Mouse (Mus musculus) adipose tissue, adult 10 weeks (tissue): ENCODE results near the gene Hist1h2bg. TPM values are rescaled to one million over a fixed set of nuclear protein-coding genes. Genes with fewer than 3 reads are reported as not detected.

Experiments used
- polyA plus RNA-seq: library from polyadenylated mRNA; stranded (reverse); fragments of 350-450 nt; fragmentation: Illumina TruSeq; extraction: RNeasy Lipid Tissue Mini Kit (QIAGEN cat#74804); gene quantifications from one replicate; pipeline ENCODE4 v1.2.3, GENCODE M21; 2014; ENCODE audit warnings: low read depth, low replicate concordance

Gene Hist1h2bg
- polyA plus RNA-seq, 1 experiment from 2014 or later, result 3.0 TPM

Other genes with a start within 250 kb of the Hist1h2bg start
- 13.4 TPM for gene Zfp322a, start 202.2 kb upstream of the Hist1h2bg start, polyA plus RNA-seq
- gene Abt1, start 147.5 kb upstream of the Hist1h2bg start, polyA plus RNA-seq, result 5.0 TPM
- 0.19 TPM for gene Btn1a1, start 105.5 kb upstream of the Hist1h2bg start, polyA plus RNA-seq
- not detected for gene Btn2a2, start 82.5 kb upstream of the Hist1h2bg start, polyA plus RNA-seq
- 24.5 TPM for gene Hist1h4h, start 40.3 kb upstream of the Hist1h2bg start, polyA plus RNA-seq
- not detected for gene Hist1h2af, start 37.5 kb upstream of the Hist1h2bg start, polyA plus RNA-seq
- not detected for gene Hist1h3g, start 36.0 kb upstream of the Hist1h2bg start, polyA plus RNA-seq
- 0.24 TPM for gene Hist1h2bh, start 28.0 kb upstream of the Hist1h2bg start, polyA plus RNA-seq
- gene Hist1h3f, start 27.3 kb upstream of the Hist1h2bg start, polyA plus RNA-seq, result not detected
- gene Hist1h4f, start 19.7 kb upstream of the Hist1h2bg start, polyA plus RNA-seq, result not detected
- 0.16 TPM for gene Hist1h1d, start 18.1 kb upstream of the Hist1h2bg start, polyA plus RNA-seq
- 0.67 TPM for gene Hist1h3e, start 9.0 kb upstream of the Hist1h2bg start, polyA plus RNA-seq
- gene Hist1h2ae, start 176 bp upstream of the Hist1h2bg start, polyA plus RNA-seq, result not detected
- gene Hist1h2bf, start 2.8 kb downstream of the Hist1h2bg start, polyA plus RNA-seq, result not detected
- gene Hist1h2ad, start 3.0 kb downstream of the Hist1h2bg start, polyA plus RNA-seq, result not detected
- 0.92 TPM for gene Hist1h3d, start 4.4 kb downstream of the Hist1h2bg start, polyA plus RNA-seq
- gene Hist1h4d, start 10.2 kb downstream of the Hist1h2bg start, polyA plus RNA-seq, result 0.56 TPM
- gene Hist1h2be, start 49.7 kb downstream of the Hist1h2bg start, polyA plus RNA-seq, result 7.3 TPM
- gene Hist1h1e, start 51.2 kb downstream of the Hist1h2bg start, polyA plus RNA-seq, result 3.9 TPM
- 0.42 TPM for gene Hist1h2ac, start 112.6 kb downstream of the Hist1h2bg start, polyA plus RNA-seq
- gene Hist1h2bc, start 112.8 kb downstream of the Hist1h2bg start, polyA plus RNA-seq, result 128 TPM
- not detected for gene Hist1h1t, start 124.4 kb downstream of the Hist1h2bg start, polyA plus RNA-seq
- gene Hist1h4c, start 127.1 kb downstream of the Hist1h2bg start, polyA plus RNA-seq, result 0.73 TPM
- 35.7 TPM for gene Hfe, start 139.5 kb downstream of the Hist1h2bg start, polyA plus RNA-seq
- gene Hist1h1c, start 167.4 kb downstream of the Hist1h2bg start, polyA plus RNA-seq, result 73.4 TPM
- not detected for gene Hist1h3c, start 174.2 kb downstream of the Hist1h2bg start, polyA plus RNA-seq
- gene Hist1h2bb, start 175.3 kb downstream of the Hist1h2bg start, polyA plus RNA-seq, result not detected
- gene Hist1h2ab, start 179.7 kb downstream of the Hist1h2bg start, polyA plus RNA-seq, result not detected
- not detected for gene Hist1h3b, start 180.9 kb downstream of the Hist1h2bg start, polyA plus RNA-seq
- not detected for gene Hist1h4b, start 185.6 kb downstream of the Hist1h2bg start, polyA plus RNA-seq
- 2.5 TPM for gene Hist1h4a, start 189.8 kb downstream of the Hist1h2bg start, polyA plus RNA-seq
- gene Hist1h3a, start 191.0 kb downstream of the Hist1h2bg start, polyA plus RNA-seq, result not detected
- gene Hist1h1a, start 192.3 kb downstream of the Hist1h2bg start, polyA plus RNA-seq, result not detected
- 0.15 TPM for gene Trim38, start 198.5 kb downstream of the Hist1h2bg start, polyA plus RNA-seq
- not detected for gene Slc17a2, start 235.6 kb downstream of the Hist1h2bg start, polyA plus RNA-seq